Mouse (Mus musculus) layer of hippocampus, postnatal 36 days (tissue): ENCODE data around the gene Zfp239. TPM values are rescaled to one million over a fixed set of nuclear protein-coding genes. Genes with fewer than 3 reads are reported as not detected.

ENCODE experiments used
- DNase-seq, 2 experiments: peaks; one replicate each; pipeline ENCODE4 v3.0.0; 2022
- total RNA-seq, 2 experiments: library from RNA; stranded (reverse); gene quantifications; 2 replicates each; pipeline ENCODE4 v1.2.3; 2021

Zfp239 gene
- total RNA-seq, 2 experiments from 2014 or later = 30.9 to 37.9 TPM

DNA sequence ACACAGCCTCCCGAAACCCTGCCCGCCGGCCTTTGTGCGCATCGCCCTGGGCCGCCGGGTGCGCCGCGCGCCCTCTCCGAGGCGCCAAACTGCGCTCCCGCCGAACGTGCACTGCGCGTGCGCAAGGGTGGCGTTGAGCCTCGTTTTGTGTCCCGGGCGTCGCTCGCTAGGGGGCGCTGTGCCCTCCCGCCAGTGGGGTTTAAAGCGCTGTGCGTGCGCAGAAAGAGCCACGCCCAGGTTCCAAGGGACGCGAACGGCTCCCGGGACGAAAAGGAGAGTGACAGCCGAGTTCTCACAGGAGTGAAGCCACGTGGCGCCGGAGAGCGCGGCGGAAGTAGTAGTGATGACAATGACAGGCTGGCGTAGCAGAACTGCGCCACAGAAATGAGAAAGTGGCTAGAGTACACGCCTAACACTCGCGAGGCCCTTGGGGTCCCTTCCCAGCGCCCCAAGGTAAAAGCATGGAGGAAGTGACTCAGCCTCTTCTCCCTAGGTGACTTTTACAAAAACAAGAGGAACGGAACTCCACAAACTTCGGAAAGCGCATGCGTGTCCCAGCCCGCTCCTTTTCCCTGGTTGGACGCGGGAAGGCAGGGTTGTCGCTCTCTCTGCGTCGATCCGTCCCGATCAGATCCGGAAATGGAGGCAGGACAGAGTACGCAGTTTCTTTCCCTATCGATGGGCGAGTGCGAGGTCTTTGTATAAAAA lies 17.7 kb downstream of the Zfp239 start:
- DNase-seq = peak; percentile 99 to 100

GRCm38 (mm10) chr6:117880394-117880838 lies 18.5 kb downstream of the Zfp239 start:
- no peak for DNase-seq

DNA sequence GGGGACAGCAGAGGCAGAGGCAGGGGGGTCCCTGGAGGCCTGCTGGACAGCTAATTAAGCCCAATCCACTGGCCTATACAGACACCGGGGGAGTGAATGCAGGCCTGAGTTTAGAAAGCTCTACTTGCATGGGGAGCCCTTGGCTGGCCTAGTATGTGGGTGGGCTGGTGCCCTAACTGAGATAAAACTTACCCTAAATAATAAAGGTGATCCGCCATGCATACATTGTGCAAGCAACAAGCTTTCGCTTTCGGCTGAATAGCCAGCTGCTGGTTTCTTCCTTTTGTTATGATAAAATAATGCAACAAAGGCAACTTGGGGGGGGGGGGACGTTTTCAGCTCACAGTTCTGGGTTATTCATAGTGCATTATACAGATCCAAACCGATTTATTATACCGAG lies 19.3 kb downstream of the Zfp239 start:
- no peak for DNase-seq

DNA sequence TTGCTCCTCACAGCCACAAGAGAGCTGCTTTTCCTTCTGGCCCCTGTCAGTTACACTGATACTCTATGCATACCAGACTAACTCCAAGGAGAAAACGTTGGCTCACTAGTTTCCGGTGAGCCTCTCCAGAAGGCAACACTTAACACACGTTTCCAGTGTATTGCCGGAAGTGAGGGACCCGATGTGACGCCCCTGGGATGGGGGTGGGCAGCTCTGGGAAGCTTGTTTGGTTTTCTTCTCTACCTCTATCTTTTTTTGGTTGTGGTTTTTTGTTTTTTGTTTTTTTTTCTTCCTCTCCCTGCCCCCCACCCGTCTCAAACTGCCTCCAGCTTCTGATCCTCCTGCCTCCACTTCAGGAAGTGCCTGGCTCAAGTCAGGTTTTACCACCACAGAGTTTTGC lies 20.1 kb downstream of the Zfp239 start:
- DNase-seq = no peak

DNA sequence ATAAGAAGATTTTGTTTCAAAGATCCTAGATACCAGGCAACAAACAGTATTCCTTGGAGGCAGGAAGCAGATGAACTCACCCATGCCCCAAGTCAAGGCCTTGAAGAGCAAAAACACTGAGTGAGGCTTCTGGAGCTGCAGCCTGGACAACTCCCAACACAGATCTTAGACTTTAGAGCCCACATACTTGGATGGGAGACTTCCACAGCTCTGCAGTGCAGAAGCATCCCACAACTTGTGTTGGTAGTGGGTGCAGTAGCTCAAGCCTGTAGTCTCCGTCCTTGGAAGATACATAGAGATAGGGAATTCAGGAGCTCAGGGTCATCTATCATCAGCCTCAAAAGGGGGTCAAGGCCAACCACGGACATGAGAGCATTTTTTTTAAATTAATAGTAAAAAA lies 24.0 kb downstream of the Zfp239 start:
- no peak for DNase-seq

DNA sequence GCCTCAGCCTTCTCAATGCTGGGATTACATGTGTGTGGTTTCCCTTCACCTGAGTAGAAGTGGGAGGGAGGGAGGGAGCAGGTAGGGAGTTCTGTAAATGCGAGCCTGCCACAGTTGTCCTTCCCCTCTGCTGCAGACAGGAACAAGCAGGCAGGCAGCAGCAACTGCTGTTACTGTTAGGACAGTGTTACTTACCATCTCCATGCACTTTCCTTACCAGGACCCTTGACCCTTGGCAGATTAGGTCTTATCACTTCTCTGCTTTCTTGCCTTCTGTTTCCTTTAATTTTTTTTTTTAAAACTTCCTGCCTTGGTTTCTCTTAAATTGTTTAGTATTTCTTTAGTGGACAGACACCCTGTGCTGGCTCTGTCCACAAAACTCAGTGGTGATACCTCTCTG lies 26.1 kb downstream of the Zfp239 start:
- DNase-seq = no peak

DNA sequence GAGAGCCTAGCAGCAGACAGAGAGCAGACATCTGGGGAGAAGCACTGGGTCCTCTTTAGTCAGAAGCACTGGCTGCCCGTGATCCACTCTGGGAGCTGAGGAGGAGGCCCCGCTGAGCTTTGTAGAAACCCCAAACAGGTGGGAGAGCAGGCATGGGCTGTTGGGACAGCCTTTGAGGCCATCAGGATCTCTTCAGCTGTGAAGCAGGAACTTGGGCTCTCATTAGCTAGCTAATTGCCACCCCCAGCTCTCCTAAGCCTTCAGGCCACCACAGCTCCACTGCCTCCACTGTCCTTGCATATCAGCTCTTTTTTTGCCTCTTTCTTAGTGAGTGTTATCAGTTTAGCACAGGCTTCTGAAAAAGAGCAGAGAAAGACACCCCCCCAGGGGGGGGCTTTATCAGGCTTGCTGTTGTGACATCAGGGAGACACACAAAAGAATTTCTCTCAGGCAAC lies 26.8 kb downstream of the Zfp239 start:
- DNase-seq = no peak

DNA sequence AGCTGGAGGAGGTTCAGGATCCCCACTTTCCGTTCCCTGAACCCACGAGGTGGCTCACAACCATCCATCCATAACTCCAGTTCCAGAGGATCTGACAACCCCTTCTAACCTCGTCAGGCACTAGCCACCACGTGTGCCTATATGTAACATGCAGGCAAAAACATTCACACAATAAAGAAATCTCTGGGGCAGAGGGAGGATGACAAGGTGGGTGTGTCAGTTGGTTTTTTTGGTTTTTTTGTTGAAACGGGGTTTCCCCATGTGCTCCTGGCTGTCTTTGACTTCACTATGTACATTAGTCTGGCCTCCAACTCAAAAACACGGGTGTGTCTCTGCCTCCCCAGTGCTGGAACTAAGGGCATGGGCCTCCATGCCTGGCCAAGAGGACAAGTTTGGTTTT lies 28.4 kb downstream of the Zfp239 start:
- no peak for DNase-seq

- DNase-seq = no peak
Observed at GRCm38 (mm10) chr6:117891369-117892160, 29.7 kb downstream of the Zfp239 start.

DNA sequence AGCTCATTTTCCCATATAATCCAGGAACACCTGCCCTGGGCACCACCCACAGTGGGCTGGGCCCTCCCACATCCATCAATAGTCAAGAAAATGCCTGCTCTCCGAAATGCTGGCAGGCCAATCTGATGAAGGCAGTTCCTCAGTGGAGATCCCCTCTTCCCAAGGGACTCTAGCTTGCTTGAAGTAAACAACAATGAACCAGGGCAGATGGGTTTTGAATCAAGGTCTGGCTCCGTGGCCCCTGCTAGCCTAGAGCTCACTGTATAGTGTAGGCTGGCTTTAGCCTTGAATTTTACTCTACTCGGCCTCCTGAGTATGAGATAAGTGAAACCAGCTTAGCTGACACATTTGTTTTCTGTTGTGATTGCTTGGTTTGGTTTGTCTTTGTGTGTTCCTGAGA lies 30.5 kb downstream of the Zfp239 start:
- no peak for DNase-seq

DNA sequence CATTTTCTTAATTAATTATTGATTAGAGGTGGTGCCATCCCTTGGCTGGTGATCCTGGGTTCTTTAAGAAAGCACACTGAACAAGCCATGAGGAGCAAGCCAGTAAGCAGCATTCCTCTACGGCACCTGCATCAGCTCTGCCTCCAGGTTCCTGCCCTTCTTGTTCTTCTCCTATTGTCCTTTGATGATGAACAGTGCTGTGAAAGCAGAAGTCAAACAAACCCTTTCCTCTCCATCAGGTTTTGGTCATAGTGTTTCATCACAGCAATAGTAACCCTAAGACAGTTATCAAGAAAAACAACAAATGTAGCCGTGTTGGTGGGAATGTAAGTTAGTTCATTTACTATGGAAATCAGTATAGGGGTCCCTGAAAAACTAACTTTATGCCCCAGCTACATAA lies 31.5 kb downstream of the Zfp239 start:
- no peak for DNase-seq

DNA sequence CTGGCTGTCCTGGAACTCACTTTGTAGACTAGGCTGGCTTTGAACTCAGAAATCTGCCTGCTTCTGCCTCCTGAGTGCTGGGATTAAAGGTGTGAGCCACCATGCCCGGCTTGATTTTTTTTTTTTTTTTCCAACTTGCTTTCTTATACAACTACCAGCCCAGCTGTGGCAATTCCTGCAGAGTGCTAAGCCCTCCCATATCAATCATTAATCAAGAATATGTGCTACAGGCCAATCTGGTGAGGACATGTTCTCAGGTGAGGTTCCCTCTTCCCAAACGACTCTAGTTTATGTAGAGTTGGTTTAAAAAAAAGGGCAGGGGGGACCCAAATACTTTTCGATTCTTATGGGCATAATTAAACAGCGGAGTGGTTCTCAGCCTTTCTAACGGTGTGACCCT lies 35.9 kb downstream of the Zfp239 start:
- no peak for DNase-seq

GRCm38 (mm10) chr6:117900126-117901080 lies 38.5 kb downstream of the Zfp239 start, which contains the start of gene Hnrnpf:
Hnrnpf (plus strand) TSS chr6:117900324.
- peak; percentile 29 to 31 for DNase-seq

GRCm38 (mm10) chr6:117901510-117902402 lies 39.9 kb downstream of the Zfp239 start:
- no peak for DNase-seq

GRCm38 (mm10) chr6:117902556-117902955 lies 40.7 kb downstream of the Zfp239 start:
- DNase-seq = no peak

DNA sequence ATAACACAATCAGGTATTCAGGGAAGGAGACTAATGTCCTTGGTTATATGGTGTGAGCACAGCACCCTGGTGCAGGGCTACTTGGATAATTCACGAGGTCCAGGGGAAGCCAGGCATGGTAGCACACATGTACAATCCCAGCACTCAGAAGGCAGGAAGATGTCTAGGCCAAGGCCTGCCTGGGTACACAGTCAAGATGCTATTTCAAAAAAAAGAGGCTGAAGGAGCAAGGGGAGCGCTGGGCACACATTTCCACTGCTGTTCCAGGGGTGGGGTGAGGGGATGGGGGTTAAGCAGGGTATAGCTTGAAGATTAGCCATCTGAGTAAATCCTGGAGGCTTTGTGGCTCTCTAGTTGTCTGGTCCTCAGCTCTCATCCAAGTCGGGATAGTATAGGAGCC lies 41.9 kb downstream of the Zfp239 start:
- no peak for DNase-seq

- no peak for DNase-seq
Observed at GRCm38 (mm10) chr6:117905260-117905930, 43.5 kb downstream of the Zfp239 start.

DNA sequence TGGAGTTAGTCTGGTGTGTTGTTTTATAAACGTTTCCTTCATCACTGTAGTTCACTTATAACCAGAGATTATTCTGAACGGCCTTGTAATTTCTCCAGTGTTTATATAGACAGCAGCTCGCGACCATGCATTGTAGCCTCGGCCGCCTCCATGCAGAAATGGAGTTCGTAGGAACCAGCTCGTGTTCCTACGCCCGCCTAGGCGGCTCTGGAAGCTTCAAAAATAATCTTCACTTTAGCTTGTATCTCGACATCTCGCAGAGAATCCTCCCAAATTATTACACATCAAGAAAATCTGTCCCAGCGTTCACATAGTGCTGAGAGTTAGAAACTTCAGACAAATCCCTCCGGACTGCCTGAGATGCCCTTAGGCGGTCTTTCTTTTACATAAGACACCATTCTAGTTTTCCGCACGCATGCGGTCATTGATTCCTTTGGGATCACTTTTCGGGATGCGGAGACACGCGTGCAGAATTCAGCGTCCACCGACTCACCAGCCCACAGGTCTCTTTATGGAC lies 44.2 kb downstream of the Zfp239 start:
- DNase-seq = peak; percentile 55 to 66

- peak; percentile 97 for DNase-seq
Observed at GRCm38 (mm10) chr6:117906590-117907271, 44.8 kb downstream of the Zfp239 start.
